Mouse (Mus musculus): Measurements from ENCODE around the gene Ccdc107. TPM values are rescaled to one million over a fixed set of nuclear protein-coding genes. Genes with fewer than 3 reads are reported as not detected.
A peak's percentile ranks its signal among the peaks of the same experiment; 100 is the strongest.

Ccdc107 gene
- polyA plus RNA-seq, 1 experiment = 85.4 TPM

- H3K27ac ChIP-seq (ENCODE audit: insufficient read depth, low read length) = 0 out of 2 replicates have a peak overlapping the region, but pooled peaks have one; percentile 8
- H3K27me3 ChIP-seq (ENCODE audit: control insufficient read depth, insufficient read depth, low read length) = no peaks in the 10 kb centered on the region
- H3K36me3 ChIP-seq (ENCODE audit: control insufficient read depth, insufficient read depth, low read length) = no peaks in the 10 kb centered on the region
- no peak for DNase-seq (ENCODE audit: low read depth in 1 of 2, low spot score in 2 of 2)
- 82% methylated on average over 10 of the region's 10 CpGs for WGBS
- H3K4me3 ChIP-seq (ENCODE audit: extremely low read depth, insufficient read depth, insufficient read length) = no peak overlapping the region
- H3K4me1 ChIP-seq (ENCODE audit: control insufficient read depth, insufficient read depth, insufficient read length) = peaks cover 31% of the 10 kb centered on the region; the same call in 1 of the 2 replicates
- no peak for TF ChIP-seq POLR2A (IDR thresholded peaks at IDR 0.05; ENCODE audit: low read depth, low read length)
- no peak for TF ChIP-seq CTCF (IDR thresholded peaks at IDR 0.05; ENCODE audit: extremely low read depth, insufficient read depth, insufficient read length, insufficient replicate concordance)
These were observed 22.4 kb upstream of the Ccdc107 start for GRCm38 (mm10) chr4:43470301-43470700.

- no peak for TF ChIP-seq POLR2A (IDR thresholded peaks at IDR 0.05; ENCODE audit: low read depth, low read length)
- TF ChIP-seq CTCF (IDR thresholded peaks at IDR 0.05; ENCODE audit: extremely low read depth, insufficient read depth, insufficient read length, insufficient replicate concordance) = no peak
- Histone ChIP-seq H3K27ac (ENCODE audit: insufficient read depth, low read length) (peak overlapping the region; percentile 78), H3K4me1 (ENCODE audit: control insufficient read depth, insufficient read depth, insufficient read length) (peaks cover 30% of the 10 kb centered on the region; the same call in 1 of the 2 replicates), H3K27me3 (ENCODE audit: control insufficient read depth, insufficient read depth, low read length) (no peaks in the 10 kb centered on the region), H3K36me3 (ENCODE audit: control insufficient read depth, insufficient read depth, low read length) (no peaks in the 10 kb centered on the region), H3K4me3 (ENCODE audit: extremely low read depth, insufficient read depth, insufficient read length) (no peak overlapping the region)
- DNase-seq (ENCODE audit: low read depth in 1 of 2, low spot score in 2 of 2) = no peak
- WGBS = 4% methylated on average over 1 of the region's 1 CpGs
These were observed 19.1 kb upstream of the Ccdc107 start for GRCm38 (mm10) chr4:43473636-43474035.

GRCm38 (mm10) chr4:43476604-43477003 is 16.1 kb upstream of the Ccdc107 start:
- Histone ChIP-seq H3K4me3 (ENCODE audit: extremely low read depth, insufficient read depth, insufficient read length) (no peak overlapping the region), H3K27me3 (ENCODE audit: control insufficient read depth, insufficient read depth, low read length) (no peaks in the 10 kb centered on the region), H3K27ac (ENCODE audit: insufficient read depth, low read length) (peak overlapping the region; percentile 44; the same call in 1 of the 2 replicates), H3K36me3 (ENCODE audit: control insufficient read depth, insufficient read depth, low read length) (no peaks in the 10 kb centered on the region), H3K4me1 (ENCODE audit: control insufficient read depth, insufficient read depth, insufficient read length) (peaks cover 37% of the 10 kb centered on the region; the same call in 1 of the 2 replicates)
- TF ChIP-seq CTCF (IDR thresholded peaks at IDR 0.05; ENCODE audit: extremely low read depth, insufficient read depth, insufficient read length, insufficient replicate concordance) (peak; percentile 28; the same call in 1 of the 2 replicates), POLR2A (IDR thresholded peaks at IDR 0.05; ENCODE audit: low read depth, low read length) (no peak)
- peak in 1 of 2 experiments; percentile 62 for DNase-seq (ENCODE audit: low read depth in 1 of 2, low spot score in 2 of 2)
- WGBS = 55% methylated on average over 6 of the region's 6 CpGs

DNA sequence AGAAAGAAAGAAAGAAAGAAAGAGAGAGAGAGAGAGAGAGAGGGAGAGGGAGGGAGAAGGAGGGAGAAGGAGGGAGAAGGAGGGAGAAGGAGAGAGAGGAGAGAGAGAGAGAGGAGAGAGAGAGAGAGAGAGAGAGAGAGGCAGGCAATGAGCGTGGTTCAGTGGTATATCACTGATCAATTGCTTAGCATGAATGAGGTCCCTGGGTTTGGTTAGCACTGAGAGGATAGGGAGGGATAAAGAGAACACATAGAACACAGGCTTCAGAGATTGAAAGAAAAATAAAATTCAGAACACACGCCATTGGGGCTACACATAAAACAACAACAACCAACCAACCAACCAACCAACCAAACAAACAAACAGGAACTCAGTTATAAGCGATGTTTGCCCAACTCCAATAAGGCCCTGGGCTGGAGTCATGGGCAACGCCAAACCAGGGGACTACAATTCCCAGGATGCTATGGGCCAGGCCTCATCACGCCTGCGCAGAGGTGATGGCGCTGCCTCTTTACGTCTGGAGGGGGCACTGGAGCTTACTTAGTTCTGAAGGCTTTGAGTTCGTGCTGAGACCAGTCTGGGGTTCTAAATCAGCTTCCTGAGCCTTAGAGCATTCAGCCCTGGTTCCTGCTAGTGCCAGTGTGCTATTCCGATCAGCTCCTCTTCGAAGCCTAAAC is 14.7 kb upstream of the Ccdc107 start:
- TF ChIP-seq CTCF (IDR thresholded peaks at IDR 0.05; ENCODE audit: extremely low read depth, insufficient read depth, insufficient read length, insufficient replicate concordance) = peak; percentile 43; the same call in 1 of the 2 replicates
- peak; percentile 31; the same call in 1 of the 2 replicates for TF ChIP-seq POLR2A (IDR thresholded peaks at IDR 0.05; ENCODE audit: low read depth, low read length)
- Histone ChIP-seq H3K4me1 (ENCODE audit: control insufficient read depth, insufficient read depth, insufficient read length) (peaks cover 49% of the 10 kb centered on the region; the same call in 1 of the 2 replicates), H3K4me3 (ENCODE audit: extremely low read depth, insufficient read depth, insufficient read length) (peak overlapping the region; percentile 32), H3K36me3 (ENCODE audit: control insufficient read depth, insufficient read depth, low read length) (no peaks in the 10 kb centered on the region), H3K27ac (ENCODE audit: insufficient read depth, low read length) (peak overlapping the region; percentile 96), H3K27me3 (ENCODE audit: control insufficient read depth, insufficient read depth, low read length) (no peaks in the 10 kb centered on the region)
- 17% methylated on average over 11 of the region's 11 CpGs for WGBS
- DNase-seq (ENCODE audit: low read depth in 1 of 2, low spot score in 2 of 2) = peak; percentile 90 to 93

- TF ChIP-seq POLR2A (IDR thresholded peaks at IDR 0.05; ENCODE audit: low read depth, low read length) (no peak), CTCF (IDR thresholded peaks at IDR 0.05; ENCODE audit: extremely low read depth, insufficient read depth, insufficient read length, insufficient replicate concordance) (no peak)
- no peak for DNase-seq (ENCODE audit: low read depth in 1 of 2, low spot score in 2 of 2)
- H3K4me1 ChIP-seq (ENCODE audit: control insufficient read depth, insufficient read depth, insufficient read length) = peaks cover 48% of the 10 kb centered on the region; the same call in 1 of the 2 replicates
- 6% methylated on average over 8 of the region's 8 CpGs for WGBS
- H3K36me3 ChIP-seq (ENCODE audit: control insufficient read depth, insufficient read depth, low read length) = no peaks in the 10 kb centered on the region
- peak overlapping the region; percentile 32 for H3K4me3 ChIP-seq (ENCODE audit: extremely low read depth, insufficient read depth, insufficient read length)
- H3K27ac ChIP-seq (ENCODE audit: insufficient read depth, low read length) = peak overlapping the region; percentile 96
- H3K27me3 ChIP-seq (ENCODE audit: control insufficient read depth, insufficient read depth, low read length) = no peaks in the 10 kb centered on the region
These were observed 14.2 kb upstream of the Ccdc107 start for GRCm38 (mm10) chr4:43478534-43478858.

GRCm38 (mm10) chr4:43478906-43479832 is 13.5 kb upstream of the Ccdc107 start:
- Histone ChIP-seq H3K4me3 (ENCODE audit: extremely low read depth, insufficient read depth, insufficient read length) (peak overlapping the region; percentile 28; the same call in 1 of the 2 replicates), H3K27me3 (ENCODE audit: control insufficient read depth, insufficient read depth, low read length) (no peaks in the 10 kb centered on the region), H3K4me1 (ENCODE audit: control insufficient read depth, insufficient read depth, insufficient read length) (peaks cover 50% of the 10 kb centered on the region; the same call in 1 of the 2 replicates), H3K27ac (ENCODE audit: insufficient read depth, low read length) (peak overlapping the region; percentile 96), H3K36me3 (ENCODE audit: control insufficient read depth, insufficient read depth, low read length) (no peaks in the 10 kb centered on the region)
- peak; percentile 62; the same call in 1 of the 2 replicates for TF ChIP-seq CTCF (IDR thresholded peaks at IDR 0.05; ENCODE audit: extremely low read depth, insufficient read depth, insufficient read length, insufficient replicate concordance)
- TF ChIP-seq POLR2A (IDR thresholded peaks at IDR 0.05; ENCODE audit: low read depth, low read length) = no peak
- 36% methylated on average over 24 of the region's 24 CpGs for whole genome bisulfite sequencing
- DNase-seq (ENCODE audit: low read depth in 1 of 2, low spot score in 2 of 2) = peak; percentile 63 to 87
